16 mouse cellular contexts compared by ENCODE assay signal in genomic region chr2:77893505-77893904, GRCm38 (mm10).
"Had no signal": no experiment of that assay in that cellular context is flagged by ENCODE, and none has a peak within 500 bp of the region (broad histone marks: within the 10 kb centered on the region; RNA-seq: fewer than 3 reads in every experiment).

No protein-coding gene starts in this region.

- H3K4me1 ChIP-seq: neural tube, embryonic 12.5 days; neural tube, embryonic 13.5 days; stomach, embryonic 15.5 days had no signal

- H3K27me3 ChIP-seq: neural tube, embryonic 12.5 days; neural tube, embryonic 13.5 days; stomach, embryonic 15.5 days had no signal

- H3K9ac ChIP-seq: neural tube, embryonic 12.5 days; neural tube, embryonic 13.5 days; stomach, embryonic 15.5 days had no signal

- H3K27ac ChIP-seq: neural tube, embryonic 12.5 days; neural tube, embryonic 13.5 days; stomach, embryonic 15.5 days; stomach, postnatal 0 days had no signal

- H3K9me3 ChIP-seq: neural tube, embryonic 12.5 days; neural tube, embryonic 13.5 days; stomach, embryonic 15.5 days had no signal

- H3K4me2 ChIP-seq: neural tube, embryonic 12.5 days; neural tube, embryonic 13.5 days; stomach, embryonic 15.5 days had no signal

- H3K4me3 ChIP-seq: neural tube, embryonic 12.5 days; neural tube, embryonic 13.5 days; stomach, embryonic 15.5 days had no signal

- DNase-seq: retina, postnatal 1 day; right cerebral cortex, adult 18-20 months; right cerebral cortex, postnatal 14 days; right cerebral cortex, postnatal 25 days; right cerebral cortex, postnatal 4 days; spleen, adult 18-20 months; thymus, adult 18-20 months; thymus, adult 2 months; thymus, postnatal 14 days; thymus, postnatal 25 days; thymus, postnatal 36 days; thymus, postnatal 4 days had no signal
